Mouse (Mus musculus): Measurements from ENCODE around the gene Evi5l.

The Evi5l gene

DNA sequence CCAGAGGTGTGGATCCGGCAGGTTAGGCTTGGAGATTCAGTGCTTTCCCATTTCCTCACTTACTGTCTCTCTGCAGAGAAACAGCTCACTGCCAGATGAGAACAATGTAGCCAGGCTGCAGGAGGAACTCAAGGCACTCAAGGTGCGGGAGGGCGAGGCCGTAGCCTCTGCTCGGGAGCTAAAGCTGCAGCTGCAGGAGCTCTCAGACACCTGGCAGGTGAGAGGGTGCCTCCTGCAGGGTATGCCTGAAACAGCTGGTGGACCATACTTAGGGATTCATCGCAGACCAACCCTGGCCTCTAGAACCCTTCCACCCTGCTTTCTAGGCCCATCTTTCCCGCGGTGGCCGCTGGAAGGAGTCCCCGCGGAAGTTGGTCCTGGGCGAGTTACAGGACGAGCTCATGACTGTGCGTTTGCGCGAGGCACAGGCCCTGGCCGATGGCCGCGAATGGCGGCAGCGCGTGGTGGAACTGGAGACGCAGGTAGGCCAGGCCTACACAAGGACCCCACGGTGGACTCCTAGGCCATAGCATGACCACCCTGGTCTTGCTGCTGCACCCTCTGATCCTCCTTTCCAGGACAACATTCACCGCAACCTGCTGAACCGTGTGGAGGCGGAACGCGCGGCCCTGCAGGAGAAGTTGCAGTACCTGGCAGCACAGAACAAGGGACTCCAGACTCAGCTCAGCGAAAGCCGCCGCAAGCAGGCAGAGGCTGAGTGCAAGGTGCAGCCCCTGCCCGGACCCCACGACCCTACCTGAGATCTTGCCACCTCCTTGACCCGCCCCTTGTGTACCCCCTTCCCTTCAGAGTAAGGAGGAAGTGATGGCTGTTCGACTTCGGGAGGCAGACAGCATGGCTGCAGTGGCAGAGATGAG lies 39.1 kb downstream of the Evi5l start:
- DNase-seq (ENCODE audit: low read depth), result no peak

DNA sequence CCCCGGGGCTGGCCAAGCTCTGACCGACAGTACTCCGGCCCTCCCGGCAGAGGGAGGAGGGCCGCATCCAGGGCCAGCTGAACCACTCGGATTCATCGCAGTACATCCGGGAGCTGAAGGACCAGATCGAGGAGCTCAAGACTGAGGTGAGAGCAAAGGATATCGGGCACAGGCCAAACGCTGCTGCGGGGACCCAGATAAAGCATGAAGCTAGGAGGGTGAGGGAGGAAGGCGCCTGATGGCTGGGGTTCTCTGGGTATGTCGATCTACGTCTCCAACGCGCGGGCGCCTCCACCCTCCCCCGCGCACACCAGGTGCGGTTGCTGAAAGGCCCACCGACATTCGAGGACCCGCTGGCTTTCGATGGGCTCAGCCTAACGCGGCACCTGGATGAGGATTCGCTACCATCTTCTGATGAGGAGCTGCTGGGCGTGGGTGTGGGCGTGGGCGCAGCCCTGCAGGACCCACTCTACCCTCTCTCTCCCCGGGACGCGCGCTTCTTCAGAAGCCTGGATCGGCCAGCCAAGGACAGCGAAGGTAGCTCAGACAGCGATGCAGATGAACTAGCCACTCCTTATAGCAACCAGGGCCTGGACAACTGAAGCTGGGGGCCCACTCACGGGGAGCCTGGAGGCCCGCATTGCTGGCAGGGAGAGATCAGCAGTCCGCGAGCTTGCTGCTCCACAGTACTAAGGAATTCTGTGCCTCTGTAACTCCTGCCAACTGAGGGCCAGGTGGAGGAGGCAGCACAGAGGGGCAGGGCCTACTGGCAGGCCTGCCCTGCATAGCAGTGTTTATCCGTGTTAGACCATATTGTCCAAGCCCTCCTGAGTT lies 40.0 kb downstream of the Evi5l start:
- no peak for DNase-seq (ENCODE audit: low read depth)

DNA sequence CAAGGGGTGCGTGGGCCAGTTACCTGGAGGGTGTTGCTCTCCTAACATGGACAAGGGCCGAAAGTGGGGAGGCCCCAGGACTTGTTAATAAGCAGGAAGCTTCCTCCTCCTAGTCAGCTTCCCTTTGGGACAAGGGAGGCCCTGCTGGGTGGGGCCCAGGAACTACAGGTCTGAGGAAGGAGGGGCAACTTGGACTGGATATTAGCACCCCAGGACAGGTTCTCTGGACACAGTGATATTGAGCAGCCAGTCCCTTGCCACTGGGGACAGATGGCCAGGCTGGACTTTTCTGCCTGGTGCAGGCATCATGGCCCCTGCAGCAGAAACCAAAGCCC lies 40.6 kb downstream of the Evi5l start:
- DNase-seq (ENCODE audit: low read depth), result no peak

GRCm38 (mm10) chr8:4211097-4211496 lies 44.7 kb downstream of the Evi5l start:
- no peak for DNase-seq (ENCODE audit: low read depth)

GRCm38 (mm10) chr8:4212809-4213209 lies 46.4 kb downstream of the Evi5l start:
- no peak for DNase-seq (ENCODE audit: low read depth)

DNA sequence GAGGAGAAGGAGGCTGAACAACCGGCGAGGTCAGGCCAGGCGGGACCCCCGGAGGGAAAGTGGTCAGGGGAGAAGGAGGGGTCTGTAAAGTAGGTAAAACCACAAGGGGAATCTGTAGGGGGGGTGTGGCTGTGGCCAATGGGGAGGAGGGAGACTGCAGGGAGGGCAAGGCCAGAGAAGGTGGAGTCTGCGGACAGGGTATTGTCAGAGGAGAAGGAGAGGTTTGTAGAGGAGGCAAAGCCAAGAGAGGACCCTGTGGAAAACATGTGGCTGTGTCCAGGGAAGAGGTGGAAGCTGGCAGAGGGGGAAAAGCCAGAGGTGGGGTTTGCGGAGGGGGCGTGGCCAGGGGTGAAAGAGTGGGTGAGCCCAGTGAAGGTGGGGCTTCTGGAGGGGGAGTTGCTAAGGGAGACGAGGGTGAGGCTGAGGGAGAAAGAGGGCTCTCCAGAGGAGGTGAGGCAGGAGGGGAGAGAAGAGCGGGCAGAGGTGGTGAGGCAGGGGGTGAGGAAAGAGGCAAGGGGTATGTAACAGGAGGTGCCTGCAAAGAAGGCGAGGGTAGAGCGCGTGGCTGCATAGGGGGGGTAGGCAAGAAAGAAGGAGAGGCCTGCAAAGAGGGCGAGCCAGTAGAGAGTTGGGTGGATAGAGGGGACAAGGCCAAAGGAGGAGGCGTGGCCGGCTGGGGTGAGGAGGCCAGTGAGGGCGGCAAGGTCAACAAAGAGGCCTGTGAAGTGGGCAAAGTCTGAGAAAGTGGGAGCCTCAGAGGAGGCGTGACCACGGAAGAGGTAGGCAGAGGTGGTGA lies 47.0 kb downstream of the Evi5l start:
- DNase-seq (ENCODE audit: low read depth), result no peak

GRCm38 (mm10) chr8:4214006-4214980 lies 47.9 kb downstream of the Evi5l start:
- peak; percentile 37 for DNase-seq (ENCODE audit: low read depth)

DNA sequence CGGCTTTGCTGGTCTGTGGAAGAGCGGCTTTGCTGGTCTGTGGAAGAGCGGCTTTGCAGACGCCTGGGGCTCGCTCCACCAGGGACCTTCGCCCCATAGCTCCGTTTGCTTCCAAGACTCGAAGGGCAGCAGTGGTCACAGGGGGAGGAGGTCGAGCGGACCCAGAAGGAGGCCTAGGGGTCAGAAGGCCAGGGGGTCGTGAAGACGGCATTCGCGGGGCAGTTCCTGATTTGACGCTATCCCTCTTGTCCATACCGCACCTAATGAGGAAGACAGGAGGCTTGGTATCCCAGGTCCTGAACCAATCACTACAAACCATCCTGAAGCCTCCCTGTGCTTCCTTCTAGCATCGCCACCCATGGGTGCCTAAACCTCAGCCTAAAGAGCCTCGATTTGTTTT lies 49.9 kb downstream of the Evi5l start:
- DNase-seq (ENCODE audit: low read depth), result no peak

- DNase-seq (ENCODE audit: low read depth), result no peak
Measured at GRCm38 (mm10) chr8:4216791-4217621, 50.6 kb downstream of the Evi5l start, which contains the start of gene Prr36. Gene Prr36 (minus strand): TSS chr8:4217459.

GRCm38 (mm10) chr8:4219617-4220016 lies 53.2 kb downstream of the Evi5l start:
- no peak for DNase-seq (ENCODE audit: low read depth)

GRCm38 (mm10) chr8:4222059-4222458 lies 55.7 kb downstream of the Evi5l start:
- no peak for DNase-seq (ENCODE audit: low read depth)

GRCm38 (mm10) chr8:4226323-4226722 lies 60.0 kb downstream of the Evi5l start:
- DNase-seq (ENCODE audit: low read depth), result no peak

- no peak for DNase-seq (ENCODE audit: low read depth)
Measured at GRCm38 (mm10) chr8:4226739-4227347, 60.5 kb downstream of the Evi5l start, which contains the start of gene Lrrc8e. Gene Lrrc8e (plus strand): TSS chr8:4226827.

- DNase-seq (ENCODE audit: low read depth), result no peak
Measured at GRCm38 (mm10) chr8:4227919-4228318, 61.6 kb downstream of the Evi5l start.

DNA sequence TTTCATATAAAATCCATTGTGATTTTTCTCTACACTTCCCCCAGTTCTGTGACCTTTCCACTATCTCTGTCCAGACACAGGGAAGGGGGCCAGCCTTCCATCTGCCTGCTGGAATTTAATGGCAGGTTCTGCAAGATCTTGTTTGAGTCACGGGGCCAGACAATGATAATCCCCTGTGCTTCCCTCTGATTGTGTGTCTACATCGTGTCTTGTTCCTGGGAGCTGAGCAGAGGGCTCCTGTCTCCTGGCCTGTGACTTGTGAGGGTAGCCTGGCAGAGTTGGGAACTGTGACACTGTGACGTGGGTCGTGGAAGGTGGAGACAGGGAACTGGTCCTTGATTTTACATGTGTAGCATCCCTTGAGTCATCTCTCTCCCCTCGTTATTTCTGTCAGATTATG lies 63.4 kb downstream of the Evi5l start:
- no peak for DNase-seq (ENCODE audit: low read depth)

- DNase-seq (ENCODE audit: low read depth), result no peak
Measured at GRCm38 (mm10) chr8:4230612-4231351, 64.4 kb downstream of the Evi5l start.

- no peak for DNase-seq (ENCODE audit: low read depth)
Measured at GRCm38 (mm10) chr8:4237814-4238433, 71.6 kb downstream of the Evi5l start.

- DNase-seq (ENCODE audit: low read depth), result peak; percentile 98
Measured at GRCm38 (mm10) chr8:4238434-4239192, 72.2 kb downstream of the Evi5l start, which contains the start of the genes Map2k7 and Gm49320. Gene Map2k7 (plus strand): TSS chr8:4238740. Gene Gm49320 (plus strand): TSS chr8:4238865.
